Mouse (Mus musculus) stomach, postnatal 0 days (tissue): ENCODE data around the gene Btbd6.

ENCODE experiments used
- CTCF ChIP-seq: IDR thresholded peaks from 2 replicates; pipeline ENCODE4 v1.5.1; 2016; ENCODE audit warnings: antibody characterized with exemption, low read depth, mild to moderate bottlenecking, moderate library complexity
- EP300 ChIP-seq: optimal IDR thresholded peaks from 2 replicates; pipeline ENCODE3; 2016; ENCODE audit warnings: antibody characterized with exemption

DNA sequence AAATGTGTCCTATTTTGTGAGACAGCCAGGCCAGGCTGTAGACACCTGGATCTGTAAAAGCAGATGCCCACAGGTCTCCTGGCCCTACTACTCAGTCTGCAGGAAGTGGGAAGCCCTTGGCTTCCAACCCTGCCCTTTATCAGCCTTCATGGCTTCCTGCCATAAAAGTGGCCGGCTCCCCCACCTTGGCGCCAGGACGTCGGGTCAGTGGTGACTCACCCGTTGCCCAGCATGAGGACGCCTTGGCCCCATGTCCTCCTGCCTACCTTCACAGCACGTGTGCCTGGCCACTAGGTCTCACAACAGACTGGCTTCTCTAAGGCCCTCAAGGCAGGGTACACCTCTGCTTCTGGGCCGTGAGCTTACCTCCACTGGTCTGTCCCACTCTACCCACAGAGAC is 23.8 kb upstream of the Btbd6 start:
- TF ChIP-seq CTCF (no peak), EP300 (no peak)
